Mouse (Mus musculus): ENCODE measurements around the gene Rpl9.

DNA sequence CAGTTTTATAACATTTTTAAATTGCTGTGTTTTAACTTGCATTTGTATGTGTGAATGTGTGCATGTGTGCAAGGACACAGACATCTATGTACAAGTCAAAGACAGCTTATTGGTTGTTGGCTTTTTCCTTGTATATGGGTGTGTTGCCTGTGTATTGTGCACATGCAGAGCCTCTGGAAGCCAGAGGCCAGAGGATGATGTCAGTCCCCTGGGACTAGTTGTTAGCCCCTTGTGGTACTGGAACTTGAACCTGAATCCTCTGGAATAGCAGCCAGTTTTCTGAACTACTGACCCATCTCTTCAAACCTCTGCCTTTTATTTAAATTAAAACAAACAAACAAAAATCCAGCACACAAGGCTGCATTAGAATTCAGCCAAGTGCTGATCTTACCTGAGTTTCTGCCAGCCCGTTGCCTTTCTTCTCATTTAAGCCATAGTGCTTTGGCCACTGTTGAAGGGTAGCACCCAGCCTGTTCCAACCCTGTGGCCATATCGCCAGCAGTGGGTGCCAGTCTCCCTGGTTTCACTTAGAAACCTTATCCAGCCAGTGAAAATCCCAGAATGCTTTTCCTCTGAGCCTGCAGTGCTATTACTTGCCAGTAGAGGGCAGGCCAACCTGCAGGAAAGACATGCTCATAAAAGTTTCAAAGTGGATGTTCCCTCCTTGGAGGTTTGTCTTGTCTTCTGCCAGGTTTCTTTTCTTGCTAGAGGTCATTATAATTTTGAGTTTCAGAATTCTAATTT lies 10.2 kb upstream of the Rpl9 start:
- TF ChIP-seq CTCF (IDR thresholded peaks at IDR 0.05; ENCODE audit: borderline replicate concordance, extremely low read depth, insufficient read depth, insufficient read length) (peak; percentile 93), POLR2A (IDR thresholded peaks at IDR 0.05; ENCODE audit: borderline replicate concordance, extremely low read depth, insufficient read depth, insufficient read length, poor library complexity, severe bottlenecking) (no peak)

Measured in brain, embryonic 14.5 days (tissue).